Mouse (Mus musculus): ENCODE measurements around the gene Gadd45gip1. TPM values are rescaled to one million over a fixed set of nuclear protein-coding genes. Genes with fewer than 3 reads are reported as not detected.

Gadd45gip1 gene
- 44.2 and 45.0 TPM in 2 replicates for polyA plus RNA-seq (2014; fragmentation: Nextera tagmentation; extraction: Ambion mirVana)

DNA sequence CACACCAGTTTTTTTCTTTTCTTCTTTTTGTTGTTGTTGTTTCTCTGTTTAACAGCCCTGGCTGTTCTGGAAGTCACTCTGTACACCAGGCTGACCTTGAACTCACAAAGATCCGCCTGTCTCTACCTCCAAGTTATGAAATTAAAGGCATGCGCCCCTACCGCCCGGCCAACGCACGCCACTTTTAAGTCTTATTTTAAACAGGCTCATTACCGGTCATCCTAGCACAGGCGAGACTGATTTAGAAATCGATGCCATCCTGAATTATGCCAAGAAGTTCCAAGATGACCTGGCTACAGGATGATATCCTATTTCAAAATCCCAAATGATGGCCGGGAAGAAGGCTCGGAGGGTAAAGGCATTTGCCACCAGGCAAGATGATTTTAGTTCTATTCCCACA lies at the start of gene Gadd45gip1:
Gene Gadd45gip1, plus strand, starts transcription at position 33 of the 400 bp plus-strand sequence.
- H3K4me2 ChIP-seq = peak within 1 kb of the TSS; percentile 67
- 75% methylated on average over 11 of the region's 11 CpGs for WGBS
- peaks cover 13% of the 10 kb centered on the region for H3K4me1 ChIP-seq (ENCODE audit: insufficient read depth)
- DNase-seq = no peak
- no peak for ATAC-seq (ENCODE audit: insufficient read depth)
- peak within 1 kb of the TSS; percentile 98 for H3K9ac ChIP-seq
- no peaks in the 10 kb centered on the region for H3K9me3 ChIP-seq (ENCODE audit: low read depth, low read length)
- no peaks in the 10 kb centered on the region for H3K27me3 ChIP-seq (ENCODE audit: insufficient read depth, low read length)
- peaks cover 33% of the 10 kb centered on the region for H3K36me3 ChIP-seq (ENCODE audit: insufficient read depth)
- TF ChIP-seq CTCF (IDR thresholded peaks at IDR 0.05; ENCODE audit: low read depth) = no peak
- peak within 1 kb of the TSS; percentile 96 for H3K27ac ChIP-seq (ENCODE audit: low read depth)
- H3K4me3 ChIP-seq (ENCODE audit: low read depth, low read length) = peak within 1 kb of the TSS; percentile 95

DNA sequence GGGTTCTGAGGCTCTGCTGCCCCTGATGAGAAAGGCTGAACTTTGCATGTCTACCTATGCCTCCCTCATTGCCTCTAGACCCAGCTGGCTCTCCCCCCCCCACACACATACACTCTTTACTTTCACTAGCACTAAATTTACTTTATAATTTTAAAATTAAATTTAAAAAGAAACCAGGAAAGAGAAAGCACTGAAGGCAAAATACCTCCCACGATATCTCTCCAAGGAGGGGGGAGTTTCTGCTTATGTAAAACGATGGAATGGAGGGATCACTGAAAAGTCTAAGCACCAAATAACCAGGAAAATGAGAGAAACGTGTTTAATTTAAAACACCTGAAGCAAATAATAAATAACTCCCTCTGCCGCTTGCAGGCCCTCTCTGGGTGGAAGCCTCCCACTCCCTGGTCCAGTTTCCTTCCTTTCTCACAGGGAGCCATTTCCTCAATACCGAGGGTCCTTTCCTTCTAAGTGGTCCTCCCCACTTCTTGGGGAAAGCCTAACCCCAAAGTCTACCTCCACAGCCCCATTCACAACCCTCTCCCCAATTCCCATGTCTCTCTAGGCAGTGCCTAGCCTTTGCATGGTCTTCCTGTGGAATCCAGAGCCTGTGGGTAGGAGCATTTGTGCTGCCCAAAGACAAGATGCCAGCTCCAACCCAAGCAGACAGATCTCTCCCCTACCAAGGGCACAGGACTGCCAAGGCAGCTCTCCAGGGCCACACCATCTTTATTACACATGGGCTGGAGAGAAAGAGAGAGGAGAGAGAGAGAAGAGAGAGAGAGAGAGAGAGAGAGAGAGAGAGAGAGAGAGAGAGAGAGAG lies 49.4 kb upstream of the Gadd45gip1 start:
- Histone ChIP-seq H3K9me3 (ENCODE audit: low read depth, low read length) (no peaks in the 10 kb centered on the region), H3K9ac (no peak overlapping the region), H3K4me1 (ENCODE audit: insufficient read depth) (peaks cover 34% of the 10 kb centered on the region), H3K4me2 (no peak overlapping the region), H3K27me3 (ENCODE audit: insufficient read depth, low read length) (peaks cover 95% of the 10 kb centered on the region), H3K4me3 (ENCODE audit: low read depth, low read length) (no peak overlapping the region), H3K36me3 (ENCODE audit: insufficient read depth) (no peaks in the 10 kb centered on the region), H3K27ac (ENCODE audit: low read depth) (no peak overlapping the region)
- WGBS = 43% methylated on average over 5 of the region's 5 CpGs
- no peak for TF ChIP-seq CTCF (IDR thresholded peaks at IDR 0.05; ENCODE audit: low read depth)
- no peak for ATAC-seq (ENCODE audit: insufficient read depth)
- no peak for DNase-seq

DNA sequence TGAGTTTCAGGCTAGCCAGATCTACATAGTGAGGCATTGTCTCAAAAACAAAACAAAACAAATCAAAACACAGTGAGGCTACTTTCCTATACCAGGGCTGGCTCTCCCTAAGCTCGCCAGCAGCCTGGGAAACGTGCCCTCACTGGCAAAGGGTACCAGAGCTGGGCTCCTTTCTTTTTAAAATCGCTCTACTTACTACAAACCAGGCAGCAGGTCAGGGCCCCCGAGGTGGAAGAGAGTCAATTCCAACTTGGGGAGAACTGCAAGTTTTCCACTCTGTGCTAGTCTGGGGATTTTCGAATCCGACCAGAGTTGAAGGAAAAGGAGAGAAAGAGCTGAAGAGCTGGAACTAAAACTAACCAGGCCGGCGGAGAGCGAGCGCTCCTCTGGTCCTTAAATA lies 48.6 kb upstream of the Gadd45gip1 start:
- Histone ChIP-seq H3K27me3 (ENCODE audit: insufficient read depth, low read length) (peaks cover 100% of the 10 kb centered on the region), H3K4me1 (ENCODE audit: insufficient read depth) (peaks cover 40% of the 10 kb centered on the region), H3K27ac (ENCODE audit: low read depth) (no peak overlapping the region), H3K9ac (no peak overlapping the region), H3K4me2 (no peak overlapping the region), H3K4me3 (ENCODE audit: low read depth, low read length) (no peak overlapping the region), H3K36me3 (ENCODE audit: insufficient read depth) (no peaks in the 10 kb centered on the region), H3K9me3 (ENCODE audit: low read depth, low read length) (no peaks in the 10 kb centered on the region)
- no peak for TF ChIP-seq CTCF (IDR thresholded peaks at IDR 0.05; ENCODE audit: low read depth)
- 44% methylated on average over 10 of the region's 10 CpGs for WGBS
- no peak for DNase-seq
- ATAC-seq (ENCODE audit: insufficient read depth) = no peak

DNA sequence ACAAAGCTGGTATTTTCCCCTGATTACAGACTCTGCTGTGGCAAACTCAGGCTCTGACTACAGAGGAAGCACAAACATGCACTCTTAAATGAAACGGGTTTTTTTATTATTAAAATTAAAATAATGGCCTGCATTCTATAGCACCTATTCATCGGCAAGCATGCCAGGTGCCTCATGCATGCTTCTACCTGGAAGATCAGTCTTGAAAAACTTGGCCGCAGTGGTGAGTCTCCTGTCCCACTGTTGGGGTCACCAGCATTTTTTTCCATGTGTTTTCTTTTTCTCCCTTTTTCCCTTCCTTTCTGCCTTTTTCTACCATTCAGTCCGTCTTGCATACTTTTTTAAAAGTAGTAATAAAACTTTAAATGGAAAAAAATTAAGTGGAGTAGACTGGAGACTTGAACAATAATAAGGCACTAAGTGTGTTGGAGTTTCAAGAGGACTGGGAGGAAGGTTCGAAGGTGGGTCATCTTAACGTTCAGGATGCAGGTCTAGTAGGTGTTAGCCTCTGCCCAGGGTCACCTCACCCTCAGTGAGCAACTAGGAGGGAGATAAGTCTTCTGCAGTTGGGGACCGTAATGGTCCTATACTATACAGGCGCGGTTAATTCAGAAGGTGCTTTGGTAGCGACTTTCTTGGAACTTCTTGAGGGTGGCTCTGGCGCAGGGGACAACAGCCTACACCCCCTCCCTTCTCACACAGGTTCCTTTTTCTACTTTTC lies 48.0 kb upstream of the Gadd45gip1 start:
- Histone ChIP-seq H3K9ac (no peak overlapping the region), H3K27ac (ENCODE audit: low read depth) (no peak overlapping the region), H3K9me3 (ENCODE audit: low read depth, low read length) (no peaks in the 10 kb centered on the region), H3K4me1 (ENCODE audit: insufficient read depth) (peaks cover 40% of the 10 kb centered on the region), H3K36me3 (ENCODE audit: insufficient read depth) (no peaks in the 10 kb centered on the region; the same call in 1 of the 2 replicates), H3K4me3 (ENCODE audit: low read depth, low read length) (no peak overlapping the region), H3K27me3 (ENCODE audit: insufficient read depth, low read length) (peaks cover 100% of the 10 kb centered on the region), H3K4me2 (no peak overlapping the region)
- DNase-seq (no peak), ATAC-seq (ENCODE audit: insufficient read depth) (no peak)
- 35% methylated on average over 11 of the region's 11 CpGs for WGBS
- no peak for TF ChIP-seq CTCF (IDR thresholded peaks at IDR 0.05; ENCODE audit: low read depth)

DNA sequence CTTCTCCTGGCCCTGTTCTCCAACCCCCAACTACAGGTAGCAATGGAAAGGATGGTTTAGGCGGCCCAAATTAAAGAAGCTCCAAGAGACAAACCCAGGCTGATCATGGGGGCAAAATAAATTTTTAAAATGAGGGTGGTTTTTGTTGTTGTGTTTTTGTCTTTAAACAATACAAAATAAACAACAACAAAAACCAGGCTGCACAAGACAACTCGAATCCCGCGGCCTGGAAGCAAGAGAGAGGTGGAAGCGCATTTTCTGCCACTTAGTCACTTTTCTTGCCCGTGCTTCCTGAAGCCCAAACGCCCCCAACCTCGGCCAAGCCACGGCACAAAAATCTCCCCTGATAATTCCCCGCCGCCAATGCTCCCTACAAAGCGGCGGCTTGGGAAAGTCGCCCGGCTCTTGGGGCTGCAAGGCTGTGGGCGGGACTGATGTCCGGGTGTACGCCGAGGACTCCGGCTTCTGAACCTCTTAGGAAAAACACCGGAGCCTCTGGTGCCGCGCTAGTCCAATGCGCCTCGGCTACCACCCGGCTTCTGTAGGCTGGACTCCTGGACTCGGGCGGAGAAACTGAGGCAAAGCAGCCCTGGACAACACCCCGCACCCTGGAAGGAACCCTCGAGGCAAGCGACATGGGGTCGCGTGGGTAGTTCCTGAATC lies 47.3 kb upstream of the Gadd45gip1 start:
- peak overlapping the region; percentile 24 for H3K4me3 ChIP-seq (ENCODE audit: low read depth, low read length)
- no peaks in the 10 kb centered on the region; the same call in 1 of the 2 replicates for H3K36me3 ChIP-seq (ENCODE audit: insufficient read depth)
- peaks cover 96% of the 10 kb centered on the region for H3K27me3 ChIP-seq (ENCODE audit: insufficient read depth, low read length)
- peaks cover 40% of the 10 kb centered on the region for H3K4me1 ChIP-seq (ENCODE audit: insufficient read depth)
- 0 out of 2 replicates have a peak overlapping the region, but pooled peaks have one; percentile 3 for H3K9ac ChIP-seq
- 10% methylated on average over 33 of the region's 33 CpGs for WGBS
- peak overlapping the region; percentile 50 for H3K4me2 ChIP-seq
- ATAC-seq (ENCODE audit: insufficient read depth) = no peak
- TF ChIP-seq CTCF (IDR thresholded peaks at IDR 0.05; ENCODE audit: low read depth) = no peak
- H3K27ac ChIP-seq (ENCODE audit: low read depth) = no peak overlapping the region
- no peaks in the 10 kb centered on the region for H3K9me3 ChIP-seq (ENCODE audit: low read depth, low read length)
- peak; percentile 63 for DNase-seq

DNA sequence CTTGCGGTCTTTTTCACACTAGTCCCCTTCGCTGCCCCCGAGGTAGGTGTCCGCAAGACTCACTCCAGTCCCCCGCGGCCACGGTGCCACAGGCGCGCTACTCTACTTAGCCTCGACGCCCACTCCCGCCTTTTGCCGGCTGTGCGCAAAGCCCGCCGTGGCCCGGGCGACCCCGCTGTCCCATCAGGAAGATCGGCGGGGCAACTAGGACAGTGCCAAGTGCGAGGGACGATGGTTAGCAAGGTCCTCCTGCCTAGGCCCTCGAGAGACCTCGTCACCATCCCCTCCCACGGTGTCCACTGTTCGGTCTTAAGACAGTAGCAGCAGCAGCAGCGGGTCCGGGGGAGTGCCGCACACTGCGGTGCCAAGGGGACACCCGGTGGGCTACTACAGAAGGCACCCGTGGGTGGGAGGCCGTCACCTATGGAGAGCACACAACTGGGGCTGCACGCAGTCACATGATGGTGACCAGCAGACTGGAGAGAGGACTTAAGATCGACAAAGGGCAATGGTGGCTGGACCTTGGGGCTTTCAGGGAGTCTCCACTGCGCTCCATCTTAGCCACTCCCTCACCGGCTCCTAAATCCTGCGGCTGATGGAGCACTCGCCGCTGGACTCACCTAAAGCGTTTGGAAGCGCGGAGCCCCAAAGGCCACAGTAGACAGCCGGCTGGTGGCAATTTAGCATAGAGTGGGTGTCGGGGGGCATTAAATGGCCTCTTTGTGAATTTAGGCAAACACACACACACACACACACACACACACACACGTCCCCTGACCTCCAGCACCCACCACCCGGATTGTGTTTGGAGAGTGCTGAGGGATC lies 46.4 kb upstream of the Gadd45gip1 start:
- Histone ChIP-seq H3K9ac (peak overlapping the region; percentile 3; the same call in 1 of the 2 replicates), H3K9me3 (ENCODE audit: low read depth, low read length) (no peaks in the 10 kb centered on the region), H3K4me3 (ENCODE audit: low read depth, low read length) (peak overlapping the region; percentile 24), H3K27ac (ENCODE audit: low read depth) (no peak overlapping the region), H3K4me2 (peak overlapping the region; percentile 50), H3K27me3 (ENCODE audit: insufficient read depth, low read length) (peaks cover 88% of the 10 kb centered on the region), H3K36me3 (ENCODE audit: insufficient read depth) (no peaks in the 10 kb centered on the region; the same call in 1 of the 2 replicates), H3K4me1 (ENCODE audit: insufficient read depth) (peaks cover 43% of the 10 kb centered on the region)
- peak; percentile 23 for DNase-seq
- no peak; the same call in 1 of the 2 replicates for ATAC-seq (ENCODE audit: insufficient read depth)
- no peak for TF ChIP-seq CTCF (IDR thresholded peaks at IDR 0.05; ENCODE audit: low read depth)
- 10% methylated on average over 48 of the region's 48 CpGs for WGBS

All from lung, embryonic 14.5 days (tissue).